Mouse (Mus musculus): ENCODE data around the gene Wdr78.

DNA sequence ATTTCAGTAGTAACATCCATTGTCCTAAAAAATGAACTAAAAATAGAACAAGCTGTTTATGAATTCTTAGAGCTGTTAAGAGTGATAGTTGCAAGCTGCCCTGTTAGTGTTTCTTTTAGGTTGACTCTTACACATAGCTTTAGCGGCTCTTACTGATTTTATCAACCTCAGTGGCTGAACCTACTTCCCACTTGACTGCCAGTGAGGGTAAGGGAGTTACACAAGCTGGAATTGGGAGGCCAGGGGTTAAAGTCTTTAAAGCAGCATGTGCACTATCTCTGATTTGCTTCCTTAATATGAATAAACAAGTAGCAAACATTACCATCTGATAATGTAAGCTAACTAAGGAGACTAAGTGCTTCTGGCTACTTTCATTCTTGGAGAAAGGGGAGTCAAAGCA is 22.6 kb upstream of the Wdr78 start:
- TF ChIP-seq E2F4 (IDR thresholded peaks at IDR 0.05; ENCODE audit: insufficient read depth) (no peak), POLR2A (IDR thresholded peaks at IDR 0.05; ENCODE audit: insufficient read length, low read depth) (no peak), TCF12 (IDR thresholded peaks at IDR 0.05; ENCODE audit: insufficient read depth, poor library complexity, severe bottlenecking) (no peak), MYOG (IDR thresholded peaks at IDR 0.05; ENCODE audit: control insufficient read depth in 1 of 3, insufficient read depth in 1 of 3, insufficient read length in 2 of 3, low read depth in 2 of 3) (no peak)
